Mouse (Mus musculus): ENCODE measurements around the gene Zg16. TPM values are rescaled to one million over a fixed set of nuclear protein-coding genes. Genes with fewer than 3 reads are reported as not detected.

The Zg16 gene
- total RNA-seq, 2 experiments from 2014 or later, result not detected

DNA sequence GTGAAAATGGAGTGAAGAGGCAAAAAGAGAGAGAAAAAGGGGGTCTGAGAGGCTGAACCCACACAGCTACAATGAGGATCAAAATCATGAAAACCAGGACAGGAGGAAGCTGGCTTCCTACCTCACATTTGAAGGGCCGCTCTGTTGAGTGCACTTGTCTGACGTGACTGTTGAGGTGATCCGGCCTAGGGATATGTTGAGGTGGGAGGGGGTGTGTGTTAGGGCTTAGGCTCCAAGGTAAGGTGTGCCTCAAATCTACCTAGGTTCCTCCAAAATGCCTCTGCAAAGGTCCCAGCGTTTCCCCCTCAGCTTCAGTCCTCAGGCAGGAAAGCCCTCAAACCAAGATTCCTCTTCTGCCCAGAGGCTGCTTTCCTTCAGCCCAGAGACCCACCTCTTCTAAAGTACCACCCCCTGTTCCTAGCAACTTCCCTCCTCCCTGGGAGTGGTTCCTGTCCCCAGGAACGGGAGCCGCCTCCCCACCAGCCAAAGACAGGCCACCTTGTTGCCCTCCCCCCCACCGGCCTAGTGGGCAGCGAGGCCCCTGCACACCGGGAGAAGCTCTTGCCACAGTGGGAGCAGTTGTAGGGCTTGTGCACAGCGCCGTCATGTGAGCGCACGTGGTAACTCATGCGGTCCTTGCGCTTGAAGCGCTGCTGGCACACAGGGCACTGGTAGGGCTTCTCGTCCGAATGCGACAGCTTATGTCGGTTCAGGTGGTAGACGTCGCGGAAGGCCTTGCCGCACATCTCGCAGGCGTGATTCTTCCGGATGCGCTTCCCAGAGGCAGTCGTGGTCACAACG is 62.2 kb downstream of the Zg16 start:
- peak; percentile 82 to 93 for DNase-seq (ENCODE audit: low spot score in 2 of 2)
- intact Hi-C loops (cut with DNase I), result loop anchor here (5.0 kb wide), 1 partner anchor 143 kb away; the partner anchor contains the start of gene Taok2

GRCm38 (mm10) chr7:127023896-127024690 is 63.0 kb downstream of the Zg16 start:
- intact Hi-C loops (cut with DNase I), result no loop called here
- DNase-seq (ENCODE audit: low spot score in 2 of 2), result no peak

DNA sequence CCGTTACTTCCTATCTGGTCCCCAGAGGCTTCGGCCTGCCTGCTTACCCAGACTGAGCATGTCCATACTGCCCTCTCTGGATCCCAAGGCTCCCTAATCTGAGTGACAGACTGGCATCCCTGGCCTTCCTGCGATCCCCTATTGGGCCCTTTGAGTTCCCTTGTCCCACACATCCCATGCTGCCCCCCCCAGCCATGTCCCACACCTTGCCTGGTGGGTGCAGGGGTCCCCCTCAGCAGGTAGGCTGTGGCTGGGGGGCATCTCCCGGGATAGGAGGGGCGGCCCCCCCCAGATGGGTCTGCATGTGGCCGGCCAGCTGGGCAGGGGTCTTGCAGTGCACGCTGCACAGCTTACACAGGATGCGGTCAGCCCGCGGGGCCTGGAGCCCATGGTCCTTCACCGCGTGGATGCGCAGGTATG is 63.8 kb downstream of the Zg16 start:
- DNase-seq (ENCODE audit: low spot score in 2 of 2), result no peak
- intact Hi-C loops (cut with DNase I), result no loop called here

DNA sequence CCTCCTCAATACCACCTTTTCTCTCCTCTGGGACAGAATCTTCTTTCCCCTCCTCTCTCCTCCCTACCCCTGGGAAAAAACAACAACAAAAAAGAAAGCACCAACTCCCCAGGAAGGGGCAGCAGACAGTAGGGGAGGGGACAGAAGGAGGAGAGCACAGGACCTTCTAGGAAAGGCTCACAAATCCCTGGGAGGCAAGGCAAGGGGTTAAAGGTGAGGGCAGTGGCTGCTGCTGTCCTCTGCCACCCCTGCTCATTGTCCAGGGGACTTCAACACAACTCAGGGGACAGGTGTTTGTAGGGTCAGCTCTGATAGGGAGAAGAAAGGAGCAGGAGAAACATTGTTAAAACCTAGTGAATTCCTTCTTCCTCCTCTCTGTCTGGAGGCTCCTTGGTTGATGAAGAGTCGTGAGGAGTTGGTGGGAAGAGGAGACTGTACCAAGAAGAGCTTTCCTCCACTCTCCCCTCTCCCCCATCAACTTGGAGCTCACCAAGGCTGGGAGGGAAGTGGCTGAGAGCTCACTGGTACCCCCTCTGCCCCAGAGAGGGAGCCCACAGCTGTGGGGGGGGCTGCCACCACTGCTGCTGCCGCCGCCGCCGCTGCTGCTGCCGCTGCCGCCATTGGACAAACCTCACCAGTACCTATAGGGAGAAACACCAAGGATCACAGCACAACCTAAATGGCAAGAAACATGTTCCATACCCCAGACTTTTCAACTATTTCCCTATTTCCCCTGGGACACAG is 64.4 kb downstream of the Zg16 start:
- intact Hi-C loops (cut with DNase I), result no loop called here
- no peak for DNase-seq (ENCODE audit: low spot score in 2 of 2)

DNA sequence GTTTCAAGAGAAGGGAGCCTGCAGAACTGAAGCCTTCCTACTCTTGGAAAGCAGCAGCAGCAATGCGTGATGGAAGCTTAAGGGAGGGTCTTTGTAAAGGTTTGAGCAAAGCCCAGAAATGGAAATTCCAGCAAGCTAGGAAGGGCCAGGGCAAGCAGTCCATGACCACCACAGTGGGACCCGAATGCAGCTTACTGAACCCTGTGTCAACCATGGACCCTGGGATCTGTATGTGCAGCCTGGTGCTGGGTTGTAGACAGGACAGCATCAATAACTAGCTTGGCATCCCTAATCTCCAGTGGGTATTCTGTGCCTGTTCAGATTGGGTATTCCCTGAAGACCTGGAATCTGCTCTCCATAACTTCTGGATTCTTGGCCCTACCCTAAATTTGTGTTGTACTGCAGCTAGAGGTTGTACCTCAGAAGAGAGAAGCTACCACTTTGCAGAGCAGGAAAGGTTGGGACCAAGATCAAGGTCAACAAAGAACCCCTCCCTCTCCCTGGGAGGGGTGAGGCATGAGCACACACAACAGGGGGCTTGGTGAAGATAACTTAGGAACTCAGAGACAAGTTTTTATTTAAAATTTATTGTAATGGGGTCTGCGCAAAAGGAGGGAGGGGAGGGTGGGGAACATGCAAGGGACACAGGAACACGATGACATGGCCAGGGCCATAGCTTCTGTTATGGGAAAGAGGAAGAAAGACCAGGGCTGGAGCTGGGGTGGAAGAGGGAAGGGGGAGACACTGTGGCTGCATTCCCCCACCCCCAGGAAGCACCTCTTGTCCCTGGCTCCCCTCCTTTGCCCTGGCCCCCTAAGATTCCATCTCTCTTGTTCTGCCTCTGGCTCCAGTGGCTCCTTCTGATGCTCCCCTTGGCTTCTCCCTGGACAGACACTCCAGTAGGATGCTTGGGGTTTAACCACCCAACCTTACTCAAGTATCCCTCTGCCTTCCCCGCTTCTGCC is 65.3 kb downstream of the Zg16 start:
- intact Hi-C loops (cut with DNase I), result no loop called here
- no peak for DNase-seq (ENCODE audit: low spot score in 2 of 2)

- DNase-seq (ENCODE audit: low spot score in 2 of 2), result peak; percentile 76 to 81
- intact Hi-C loops (cut with DNase I), result no loop called here
Observed at GRCm38 (mm10) chr7:127020901-127021562, 66.1 kb downstream of the Zg16 start, which contains the start of the genes Gm42742 and Prrt2. TSS of gene Gm42742 (minus strand) at chr7:127021097. TSS of gene Prrt2 (minus strand) at chr7:127021211.

GRCm38 (mm10) chr7:127020491-127020890 is 66.6 kb downstream of the Zg16 start:
- no peak for DNase-seq (ENCODE audit: low spot score in 2 of 2)
- intact Hi-C loops (cut with DNase I), result no loop called here

GRCm38 (mm10) chr7:127020031-127020430 is 67.1 kb downstream of the Zg16 start:
- DNase-seq (ENCODE audit: low spot score in 2 of 2), result no peak
- intact Hi-C loops (cut with DNase I), result no loop called here

DNA sequence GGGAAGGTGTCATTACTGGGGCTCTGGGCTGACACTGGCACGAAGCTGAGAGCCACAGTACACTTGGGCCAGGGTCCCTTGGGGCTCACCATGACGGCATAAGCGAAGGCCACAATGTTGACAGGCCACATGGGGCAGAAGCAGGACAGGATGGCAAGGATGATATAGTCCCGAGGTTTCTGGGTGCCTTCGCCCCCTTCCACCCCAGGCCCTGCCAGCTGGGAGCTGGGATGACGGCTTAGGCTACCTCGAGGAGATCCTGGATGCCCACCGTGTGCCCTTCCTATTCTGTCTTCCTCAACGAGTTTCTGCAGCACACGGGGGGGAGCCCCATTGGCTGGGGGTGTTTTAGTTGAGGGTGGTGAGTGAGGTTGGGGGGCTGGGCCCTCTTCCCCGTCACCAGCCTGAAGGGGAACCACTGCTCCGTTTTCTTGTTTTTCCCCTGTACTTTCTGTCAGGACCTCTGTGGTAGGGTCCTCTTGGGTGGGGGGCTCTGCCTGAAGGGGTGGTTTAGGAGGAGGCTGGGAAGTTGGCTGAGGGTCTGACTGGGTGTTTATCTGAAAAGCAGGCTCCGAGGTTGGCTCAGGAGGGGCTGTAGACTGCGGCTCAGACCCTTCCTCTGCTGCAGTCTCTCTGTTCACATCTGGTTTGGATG is 67.7 kb downstream of the Zg16 start:
- intact Hi-C loops (cut with DNase I), result loop anchor here (5.0 kb wide), 2 partner anchors 42 to 72 kb away; partner anchors contain the start of genes Asphd1, Cdipt and Cdiptos
- DNase-seq (ENCODE audit: low spot score in 2 of 2), result no peak

DNA sequence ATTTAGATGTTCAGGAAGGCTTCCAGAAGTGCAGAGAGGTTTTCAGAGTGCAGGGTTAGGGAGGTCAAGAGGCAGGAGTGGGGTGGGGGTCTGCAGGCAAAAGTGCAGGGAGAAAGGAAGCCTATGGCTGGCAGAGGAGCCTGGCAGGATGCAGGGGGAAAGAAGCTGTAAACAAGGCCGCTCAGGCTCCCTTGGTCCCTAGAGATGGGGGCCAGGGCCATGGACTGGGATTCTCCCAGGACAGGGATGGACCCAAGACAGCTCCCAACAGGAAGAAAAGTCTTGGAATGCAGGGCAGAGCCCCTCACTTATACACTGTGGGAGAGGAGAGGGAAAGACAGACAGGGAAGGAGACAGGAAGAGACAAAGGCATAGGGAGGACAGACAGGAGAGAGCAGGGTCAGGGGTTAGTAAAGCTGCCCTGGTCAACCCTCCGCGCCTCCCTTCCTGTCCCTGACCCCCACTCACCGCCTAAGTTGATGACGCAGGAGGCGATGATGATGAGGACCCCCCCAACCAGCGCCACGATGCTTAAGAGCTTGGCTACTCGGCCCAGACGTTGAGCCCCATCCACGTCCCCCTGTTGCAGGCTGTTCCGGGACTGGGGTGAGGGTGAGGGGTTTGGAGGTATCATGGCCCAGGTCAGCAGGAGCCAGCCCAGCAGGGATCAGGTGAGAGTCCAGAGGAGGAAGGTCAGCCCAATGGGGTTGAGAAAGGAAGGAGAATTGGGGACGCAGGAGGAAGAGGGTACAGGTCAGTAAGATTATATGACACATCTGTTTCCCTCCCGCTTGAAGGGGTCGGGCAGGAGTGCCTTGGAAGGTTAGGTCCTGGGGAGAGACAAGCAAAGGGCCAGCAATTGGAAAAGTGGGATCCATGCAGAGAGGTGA is 68.5 kb downstream of the Zg16 start:
- no peak for DNase-seq (ENCODE audit: low spot score in 2 of 2)
- intact Hi-C loops (cut with DNase I), result loop anchor here (5.0 kb wide), 2 partner anchors 41 to 71 kb away; partner anchors contain the start of genes Asphd1, Cdipt and Cdiptos

GRCm38 (mm10) chr7:127017950-127018345 is 69.2 kb downstream of the Zg16 start:
- intact Hi-C loops (cut with DNase I), result loop anchor here (2.0 to 5.0 kb wide), 3 partner anchors 41 to 87 kb away; partner anchors contain the start of genes Asphd1, Cdipt and Cdiptos
- no peak for DNase-seq (ENCODE audit: low spot score in 2 of 2)

GRCm38 (mm10) chr7:127016971-127017949 is 69.9 kb downstream of the Zg16 start, which contains the start of gene Pagr1a:
TSS of gene Pagr1a (minus strand) at chr7:127017352.
- intact Hi-C loops (cut with DNase I), result loop anchor here (2.0 to 5.0 kb wide), 3 partner anchors 40 to 88 kb away; partner anchors contain the start of genes Asphd1, Cdipt and Cdiptos
- DNase-seq (ENCODE audit: low spot score in 2 of 2), result peak; percentile 99

DNA sequence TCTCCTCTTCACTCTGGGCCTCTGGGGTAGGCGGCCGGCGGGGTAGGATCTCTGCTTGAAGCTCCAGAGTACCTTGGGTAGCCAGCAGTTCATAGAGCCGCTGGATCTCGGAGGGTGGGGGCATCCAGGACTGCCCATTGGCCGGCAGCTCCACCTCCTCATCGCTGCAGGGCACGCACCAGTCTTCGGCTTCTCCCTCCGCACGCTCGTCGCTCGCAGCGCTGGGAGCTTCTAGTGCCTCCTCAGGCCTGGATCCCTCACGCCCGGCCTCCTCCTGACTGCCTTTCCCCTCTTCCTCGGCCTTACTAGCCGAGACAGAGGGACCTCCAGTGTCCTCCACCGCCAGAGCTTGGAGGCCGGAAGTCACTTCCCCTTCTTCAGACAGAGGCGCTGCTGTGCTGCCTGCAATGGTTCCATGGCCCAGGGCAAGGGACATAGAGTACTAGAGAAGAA is 70.6 kb downstream of the Zg16 start:
- no peak for DNase-seq (ENCODE audit: low spot score in 2 of 2)
- intact Hi-C loops (cut with DNase I), result loop anchor here (2.0 to 5.0 kb wide), 3 partner anchors 39 to 88 kb away; partner anchors contain the start of genes Asphd1, Cdipt and Cdiptos

GRCm38 (mm10) chr7:127016481-127016485 is 70.8 kb downstream of the Zg16 start, which contains the start of gene Pagr1b:
TSS of gene Pagr1b (minus strand) at chr7:127016484.
- no peak for DNase-seq (ENCODE audit: low spot score in 2 of 2)
- intact Hi-C loops (cut with DNase I), result loop anchor here (2.0 to 5.0 kb wide), 3 partner anchors 39 to 89 kb away; partner anchors contain the start of genes Asphd1, Cdipt and Cdiptos

GRCm38 (mm10) chr7:127016081-127016480 is 71.0 kb downstream of the Zg16 start:
- intact Hi-C loops (cut with DNase I), result loop anchor here (2.0 to 5.0 kb wide), 3 partner anchors 39 to 89 kb away; partner anchors contain the start of genes Asphd1, Cdipt and Cdiptos
- DNase-seq (ENCODE audit: low spot score in 2 of 2), result no peak
